Mouse (Mus musculus): ENCODE results near the gene Cenpe.
"Not testable (repeated sequence)": the region's sequence is repeated elsewhere in the genome, so short reads cannot be mapped to it uniquely, and the experiment has no call there.

The Cenpe gene

GRCm38 (mm10) chr3:135211805-135212657 is at the start of gene Cenpe:
Gene Cenpe, plus strand, starts transcription at chr3:135212537.
- DNase-seq (ENCODE audit: low spot score in 2 of 2) = peak; percentile 80 to 94

DNA sequence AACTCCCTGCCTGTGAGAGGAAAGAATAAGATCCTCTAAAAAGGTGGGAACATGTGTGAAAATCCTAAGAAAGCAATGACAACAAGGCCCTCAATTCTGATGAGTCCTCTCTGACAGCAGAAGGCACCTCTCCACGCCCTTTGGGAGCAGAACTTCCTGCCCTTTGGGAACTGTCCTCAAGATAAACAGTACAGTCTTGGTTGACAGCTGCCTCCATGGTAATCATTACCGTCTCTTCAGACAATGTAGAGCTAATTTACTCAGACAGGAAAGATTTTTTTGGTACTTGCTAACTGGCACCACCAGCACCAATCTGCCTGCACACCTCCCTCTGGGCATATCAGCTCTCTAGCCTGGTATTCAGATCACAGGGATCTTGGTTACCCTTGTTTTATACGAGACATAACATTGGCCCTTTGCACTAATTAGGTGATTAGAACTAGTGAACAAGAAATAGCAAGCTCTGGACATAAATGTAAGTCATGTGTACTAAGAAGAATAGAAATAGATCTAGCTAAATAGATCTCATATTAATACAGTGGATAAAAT is 40.4 kb upstream of the Cenpe start:
- DNase-seq (ENCODE audit: low spot score in 2 of 2) = no peak

DNA sequence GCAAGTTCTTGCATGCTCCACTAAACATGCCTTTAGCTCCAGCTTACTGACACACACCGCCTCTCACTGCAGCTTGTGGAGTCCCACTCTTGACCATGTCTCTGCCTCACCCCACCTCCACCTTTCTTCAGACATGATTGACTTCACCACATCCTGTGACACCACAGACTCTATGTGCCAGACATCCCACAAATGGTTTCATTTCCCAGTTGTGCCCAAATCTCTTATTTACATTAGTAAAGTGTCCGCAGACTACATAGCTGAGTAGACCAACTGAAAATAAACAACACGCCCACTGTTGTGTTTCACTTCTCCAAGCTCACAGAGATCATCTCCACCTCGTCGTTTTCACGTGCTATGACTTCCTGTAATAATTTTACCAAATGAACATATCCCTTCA is 20.5 kb upstream of the Cenpe start:
- DNase-seq (ENCODE audit: low spot score in 2 of 2) = no peak

DNA sequence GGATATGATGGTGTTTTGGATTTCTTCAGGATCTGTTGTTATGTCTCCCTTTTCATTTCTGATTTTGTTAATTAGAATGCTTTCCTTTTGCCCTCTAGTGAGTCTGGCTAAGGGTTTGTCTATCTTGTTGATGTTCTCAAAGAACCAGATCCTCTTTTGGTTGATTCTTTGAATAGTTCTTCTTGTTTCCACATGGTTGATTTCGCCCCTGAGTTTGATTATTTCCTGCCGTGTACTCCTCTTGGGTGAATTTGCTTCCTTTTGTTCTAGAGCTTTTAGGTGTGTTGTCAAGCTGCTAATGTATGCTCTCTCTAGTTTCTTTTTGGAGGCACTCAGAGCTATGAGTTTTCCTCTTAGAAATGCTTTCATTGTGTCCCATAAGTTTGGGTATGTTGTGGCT is 14.3 kb upstream of the Cenpe start:
- DNase-seq (ENCODE audit: low spot score in 2 of 2) = not testable (repeated sequence)

- DNase-seq (ENCODE audit: low spot score in 2 of 2) = no peak
Measured at GRCm38 (mm10) chr3:135200409-135201303, 11.7 kb upstream of the Cenpe start.

DNA sequence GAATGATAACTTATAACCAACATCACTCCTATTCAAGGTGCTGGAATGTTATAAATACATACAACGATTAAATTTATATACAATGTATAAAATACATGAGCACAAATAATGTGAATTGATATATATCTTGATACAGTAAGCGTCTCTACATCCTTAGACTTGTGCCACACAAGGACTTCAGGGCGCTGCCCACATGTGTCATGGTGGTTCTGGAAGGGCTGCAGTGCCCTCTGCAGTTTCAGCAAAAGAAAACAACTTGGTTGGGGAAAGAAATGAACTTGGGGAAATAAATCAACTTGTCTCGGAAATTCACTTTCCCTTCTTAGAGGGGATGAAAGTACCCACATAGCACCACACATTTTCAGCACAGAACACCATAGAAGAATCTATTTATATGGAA is 5.7 kb upstream of the Cenpe start:
- no peak for DNase-seq (ENCODE audit: low spot score in 2 of 2)

DNA sequence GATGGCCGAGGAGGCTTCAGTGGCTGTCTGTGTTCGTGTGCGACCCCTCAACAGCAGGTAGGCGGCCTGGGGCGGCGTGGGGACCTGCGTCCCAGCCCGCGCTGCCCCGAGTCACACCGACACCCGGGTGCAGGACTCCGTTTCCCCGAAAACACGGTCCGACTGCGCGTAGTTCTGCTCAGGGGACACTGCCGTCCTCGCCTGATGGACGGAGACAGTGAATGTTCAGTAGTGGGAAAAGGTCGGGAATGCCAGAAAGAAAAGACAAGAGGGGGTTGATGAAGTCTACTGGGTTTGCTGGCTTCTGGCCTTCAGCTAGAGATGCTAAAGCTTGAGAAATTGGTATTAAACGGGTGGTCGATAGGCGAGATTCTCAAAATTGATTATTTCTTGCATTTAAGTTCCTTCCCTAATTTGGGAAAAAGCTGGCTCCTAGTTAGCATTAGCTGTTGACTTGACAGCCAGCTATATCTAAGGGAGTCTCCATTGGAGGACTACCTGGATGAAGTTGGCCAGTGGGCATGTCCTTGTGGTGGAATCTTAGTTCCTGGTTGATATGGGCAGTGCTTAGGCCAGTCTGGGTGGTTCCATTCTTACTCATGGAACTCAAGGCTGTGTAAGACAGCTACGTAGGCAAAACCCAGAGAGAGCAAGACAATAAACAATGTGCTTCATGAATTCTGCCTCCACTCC is 467 bp downstream of the Cenpe start:
- DNase-seq (ENCODE audit: low spot score in 2 of 2) = no peak

- DNase-seq (ENCODE audit: low spot score in 2 of 2) = no peak
Measured at GRCm38 (mm10) chr3:135232058-135232457, 19.7 kb downstream of the Cenpe start.

DNA sequence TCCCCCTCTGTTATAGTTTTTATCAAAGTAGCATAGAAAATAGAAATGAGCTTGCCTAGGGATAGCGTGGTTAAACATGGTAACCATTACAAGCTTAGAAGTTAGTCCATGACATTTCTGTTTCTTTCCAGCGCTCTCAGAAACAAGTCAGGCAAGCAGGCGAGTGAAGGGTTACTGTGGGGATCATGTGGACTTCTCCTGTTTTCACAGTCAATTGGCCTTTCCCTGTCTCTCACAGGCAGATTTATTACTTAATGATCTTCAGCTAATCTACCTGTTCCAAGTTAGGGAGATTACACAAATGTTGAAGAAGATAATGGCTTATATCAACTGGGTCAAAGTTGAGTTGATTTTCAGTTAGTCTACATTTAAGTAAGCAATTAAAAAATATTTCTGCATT is 20.1 kb downstream of the Cenpe start:
- no peak for DNase-seq (ENCODE audit: low spot score in 2 of 2)

- DNase-seq (ENCODE audit: low spot score in 2 of 2) = no peak
Measured at GRCm38 (mm10) chr3:135245733-135246132, 33.4 kb downstream of the Cenpe start.

GRCm38 (mm10) chr3:135246828-135247227 is 34.5 kb downstream of the Cenpe start:
- no peak for DNase-seq (ENCODE audit: low spot score in 2 of 2)

GRCm38 (mm10) chr3:135249104-135249503 is 36.8 kb downstream of the Cenpe start:
- DNase-seq (ENCODE audit: low spot score in 2 of 2) = no peak

- DNase-seq (ENCODE audit: low spot score in 2 of 2) = no peak
Measured at GRCm38 (mm10) chr3:135251825-135252224, 39.5 kb downstream of the Cenpe start.

DNA sequence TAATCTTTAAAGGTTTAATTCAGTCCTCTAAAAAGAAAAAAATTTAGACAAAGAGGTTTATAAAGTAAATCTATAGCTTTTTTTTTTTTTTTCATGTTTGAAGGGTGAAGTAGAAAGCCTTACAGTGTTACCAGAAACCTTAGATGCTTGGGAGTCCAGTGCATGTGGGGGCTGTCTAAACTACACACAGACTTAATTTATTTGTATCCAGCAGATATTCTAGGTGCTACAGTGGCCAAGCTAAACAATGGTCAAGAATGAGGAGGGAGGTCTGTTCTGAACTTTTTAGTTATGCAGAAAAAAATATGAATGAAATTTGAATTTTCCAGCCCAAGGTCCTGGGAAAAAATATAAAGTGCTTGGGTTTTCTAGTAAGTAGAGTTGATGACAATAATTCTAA is 42.4 kb downstream of the Cenpe start:
- DNase-seq (ENCODE audit: low spot score in 2 of 2) = no peak

DNA sequence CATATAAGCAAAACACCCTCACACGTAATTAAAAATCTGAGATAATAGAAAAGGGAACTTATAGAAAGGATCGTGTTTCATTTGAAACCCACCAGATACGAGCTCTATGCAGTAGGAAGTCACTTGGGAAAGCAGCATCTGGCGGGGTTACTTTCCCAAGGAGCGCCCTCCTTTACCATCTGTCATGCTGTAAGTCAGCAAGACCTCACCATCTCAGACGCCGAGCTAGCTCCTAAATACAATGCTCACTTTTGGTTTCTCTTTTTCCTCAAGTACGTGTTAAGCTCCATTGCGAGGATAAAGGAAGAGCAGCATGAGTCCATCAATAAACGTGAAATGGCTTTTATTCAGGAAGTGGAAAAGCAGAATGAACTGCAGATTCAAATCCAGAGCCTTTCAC is 46.6 kb downstream of the Cenpe start:
- no peak for DNase-seq (ENCODE audit: low spot score in 2 of 2)

GRCm38 (mm10) chr3:135260233-135260632 is 47.9 kb downstream of the Cenpe start:
- no peak for DNase-seq (ENCODE audit: low spot score in 2 of 2)

DNA sequence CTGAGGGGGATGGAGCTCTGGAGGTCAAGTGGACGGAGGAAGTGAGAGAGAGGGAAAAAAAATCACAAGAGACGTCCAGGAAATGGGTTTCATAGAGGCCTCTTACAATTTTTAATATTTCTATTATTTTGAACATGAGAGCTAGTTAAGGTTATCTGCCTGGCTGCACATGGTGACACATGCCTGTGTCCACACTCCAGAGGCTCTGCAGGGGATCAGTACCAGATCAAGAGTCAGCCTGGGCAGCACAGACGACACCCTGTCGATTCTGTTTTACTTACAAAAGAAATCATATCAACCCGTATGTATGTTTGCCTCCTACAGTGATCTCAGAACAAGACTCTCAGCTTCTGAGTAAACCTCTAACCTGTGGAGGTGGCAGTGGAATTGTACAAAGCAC is 56.3 kb downstream of the Cenpe start:
- no peak for DNase-seq (ENCODE audit: low spot score in 2 of 2)

- DNase-seq (ENCODE audit: low spot score in 2 of 2) = no peak
Measured at GRCm38 (mm10) chr3:135269391-135269990, 57.2 kb downstream of the Cenpe start.

DNA sequence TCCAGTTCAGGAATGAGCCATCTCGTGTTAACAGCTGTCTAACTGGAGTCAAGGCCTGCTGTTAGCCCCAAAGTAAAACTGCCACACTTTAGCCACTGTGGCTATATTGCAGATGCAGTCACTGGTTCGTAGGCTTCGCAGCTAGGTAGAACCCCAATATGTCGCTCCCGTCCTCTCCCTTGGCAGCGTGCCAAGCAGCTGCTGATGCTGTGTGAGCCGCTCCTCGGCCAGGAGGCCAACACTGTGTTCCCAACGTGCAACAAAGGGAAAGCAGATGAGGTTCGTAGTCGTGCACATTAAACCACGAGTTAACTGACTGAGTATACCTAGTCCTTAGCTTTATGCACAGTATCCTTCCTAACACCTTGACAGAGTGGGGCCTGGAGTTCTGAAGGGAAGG is 60.3 kb downstream of the Cenpe start:
- no peak for DNase-seq (ENCODE audit: low spot score in 2 of 2)

- DNase-seq (ENCODE audit: low spot score in 2 of 2) = no peak
Measured at GRCm38 (mm10) chr3:135273047-135273446, 60.7 kb downstream of the Cenpe start.

DNA sequence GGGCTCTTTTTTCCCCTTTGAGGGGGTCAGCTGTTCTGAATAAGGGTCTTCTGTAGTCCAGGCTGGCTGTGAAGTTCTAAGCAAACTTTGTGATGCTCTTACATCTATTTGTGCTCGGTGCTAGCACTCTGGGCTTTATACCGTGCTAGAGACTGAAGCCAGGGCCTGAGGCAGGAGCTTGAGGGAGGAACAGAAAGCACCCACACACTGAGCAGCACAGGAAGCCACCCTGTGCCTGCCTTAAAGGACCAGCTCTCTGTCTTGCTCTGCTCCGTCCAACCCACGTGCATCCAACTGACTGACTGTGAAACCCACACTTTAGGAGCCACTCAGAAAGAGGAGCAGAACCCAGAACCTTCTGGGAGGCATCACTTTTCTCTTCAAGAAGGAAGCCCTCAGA is 67.8 kb downstream of the Cenpe start:
- no peak for DNase-seq (ENCODE audit: low spot score in 2 of 2)

Data from urinary bladder, postnatal 4 days (tissue).